Mouse (Mus musculus): Measurements from ENCODE around the gene Anp32a.

DNA sequence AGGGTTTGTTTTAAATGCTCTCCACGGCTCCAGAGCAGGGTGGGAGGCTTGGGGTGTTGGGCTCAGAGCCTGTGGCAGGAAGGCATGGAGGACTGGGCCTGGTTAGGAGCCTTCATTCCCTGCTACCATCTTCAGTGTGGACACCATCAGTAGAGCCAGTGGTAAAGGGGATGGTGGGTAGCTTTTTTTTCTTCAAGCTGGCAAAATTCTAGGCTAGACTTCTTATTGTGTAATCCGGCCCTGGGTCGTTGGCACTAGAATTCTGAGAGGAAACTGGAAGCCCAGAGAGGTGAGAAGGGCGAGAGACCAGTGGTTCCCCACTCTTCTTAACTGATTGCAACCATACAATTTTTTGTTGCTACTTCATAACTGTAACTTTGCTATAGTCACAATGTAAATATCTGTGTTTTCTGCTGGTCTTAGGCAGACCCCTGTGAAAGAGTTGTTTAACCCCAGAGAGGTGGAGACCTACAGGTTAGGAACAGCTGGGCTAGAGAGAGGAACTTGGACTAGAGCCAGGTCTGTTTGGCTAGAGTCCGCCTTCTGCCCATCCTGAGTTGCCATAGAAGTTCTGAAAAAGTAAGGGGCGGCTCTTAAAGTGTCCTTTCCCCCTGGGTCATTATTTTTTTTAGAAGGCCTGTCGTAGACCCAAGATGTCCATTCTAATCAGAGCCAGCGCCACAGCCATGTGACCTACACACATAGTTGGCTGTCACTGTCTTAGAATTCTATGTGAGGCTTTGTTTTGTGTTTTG lies 24.4 kb downstream of the Anp32a start:
- TF ChIP-seq CTCF (IDR thresholded peaks at IDR 0.05; ENCODE audit: insufficient read depth, low read depth, low read length) (no peak), POLR2A (IDR thresholded peaks at IDR 0.05; ENCODE audit: insufficient read depth, low read depth, low read length) (no peak)

Data from olfactory bulb, adult 2 months (tissue).